Comparison of ENCODE assay signal across 18 mouse cellular contexts in the genomic region with DNA sequence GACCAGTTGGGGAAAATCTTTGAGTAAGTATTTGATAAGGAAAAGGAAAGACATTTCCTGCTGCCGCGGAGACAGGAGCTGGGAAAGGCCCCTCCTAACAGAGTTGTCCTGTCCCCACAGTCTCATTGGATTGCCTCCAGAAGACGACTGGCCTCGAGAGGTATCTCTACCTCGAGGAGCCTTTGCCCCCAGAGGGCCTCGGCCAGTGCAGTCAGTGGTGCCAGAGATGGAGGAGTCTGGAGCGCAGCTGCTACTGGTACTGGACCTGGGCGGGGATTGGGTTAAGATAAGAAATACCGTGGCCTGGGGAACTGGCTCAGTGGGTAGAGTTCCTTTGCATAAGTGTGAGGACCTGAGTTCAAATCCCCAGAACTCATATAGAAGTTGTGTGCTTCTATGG. TPM values are rescaled to one million over a fixed set of nuclear protein-coding genes. Genes with fewer than 3 reads are reported as not detected.
A peak's percentile ranks its signal among the peaks of the same experiment; 100 is the strongest.
DNase-seq lines count a peak whose midpoint lies in the region; ATAC-seq and TF ChIP-seq lines count a peak whose summit lies in the region.
"Had no signal": no experiment of that assay in that cellular context is flagged by ENCODE, and none has a peak within 500 bp of the region (broad histone marks: within the 10 kb centered on the region; RNA-seq: fewer than 3 reads in every experiment).

No protein-coding gene starts in this region.

- peaks cover 1% of the 10 kb centered on the region for H3K36me3 ChIP-seq in kidney, adult 2 months (ENCODE audit: control insufficient read depth, insufficient read depth, low read length)
- peaks cover 53% of the 10 kb centered on the region for H3K36me3 ChIP-seq in E14TG2a.4 (ENCODE audit: insufficient read depth, low read length)
- H3K36me3 ChIP-seq in intestine, embryonic 15.5 days, result peaks cover 30% of the 10 kb centered on the region

- ATAC-seq in intestine, embryonic 15.5 days, result no peak
- ATAC-seq: forebrain, embryonic 14.5 days had no signal

- no peaks in the 10 kb centered on the region for H3K27me3 ChIP-seq in kidney, adult 2 months (replicated peaks; ENCODE audit: control insufficient read depth, insufficient read depth, low read length)
- no peaks in the 10 kb centered on the region for H3K27me3 ChIP-seq in E14TG2a.4 (ENCODE audit: insufficient read depth, low read length)
- H3K27me3 ChIP-seq in intestine, embryonic 15.5 days (replicated peaks), result no peaks in the 10 kb centered on the region

- 61% methylated on average over 9 of the region's 9 CpGs for WGBS in kidney, adult 2 months
- WGBS in intestine, embryonic 15.5 days, result 75% methylated on average over 9 of the region's 9 CpGs

- no peak overlapping the region for H3K4me2 ChIP-seq in intestine, embryonic 15.5 days (replicated peaks)

- H3K9me3 ChIP-seq in E14TG2a.4 (ENCODE audit: low read length), result no peaks in the 10 kb centered on the region
- no peaks in the 10 kb centered on the region for H3K9me3 ChIP-seq in intestine, embryonic 15.5 days

- intact Hi-C loops in gastrocnemius, adult 2 months (cut with DNase I), result no loop called here

- H3K4me1 ChIP-seq in kidney, adult 2 months (ENCODE audit: control insufficient read depth, insufficient read depth, low read length), result peaks cover 3% of the 10 kb centered on the region
- peaks cover 80% of the 10 kb centered on the region for H3K4me1 ChIP-seq in E14TG2a.4 (replicated peaks; ENCODE audit: low read depth, low read length)
- peaks cover 35% of the 10 kb centered on the region for H3K4me1 ChIP-seq in intestine, embryonic 15.5 days (replicated peaks)

- no peak for TF ChIP-seq CTCF in gastrocnemius, adult 2 months (IDR thresholded peaks at IDR 0.05)
- no peak for TF ChIP-seq CTCF in kidney, adult 2 months (conservative IDR thresholded peaks at IDR 0.05; ENCODE audit: insufficient read depth, insufficient read length, low read depth, low read length)
- no peak for TF ChIP-seq CTCF in E14TG2a.4 (conservative IDR thresholded peaks at IDR 0.05; ENCODE audit: low read length)

- peak; percentile 15 for DNase-seq in gastrocnemius, adult 2 months
- no peak for DNase-seq in gastrocnemius, adult 18-20 months (ENCODE audit: low spot score)
- peak; percentile 60 for DNase-seq in kidney, adult 2 months
- DNase-seq in kidney, adult 11 months, result no peak
- no peak for DNase-seq in layer of hippocampus, postnatal 10 days (ENCODE audit: low spot score in 2 of 2)
- DNase-seq: adrenal gland, postnatal 36 days; B cell, adult 2 months; cerebellum, postnatal 14 days; heart, postnatal 14 days; left cerebral cortex, postnatal 4 days; lung, postnatal 10 days; right cerebral cortex, adult 18-20 months; thymus, adult 2 months had no signal

- no peak overlapping the region for H3K27ac ChIP-seq in gastrocnemius, adult 2 months
- no peak overlapping the region for H3K27ac ChIP-seq in kidney, adult 2 months (ENCODE audit: insufficient read depth, low read depth, low read length)
- 0 out of 2 replicates have a peak overlapping the region, but pooled peaks have one; percentile 5 for H3K27ac ChIP-seq in intestine, embryonic 15.5 days
- H3K27ac ChIP-seq: liver, embryonic 14.5 days had no signal

- no peak overlapping the region for H3K9ac ChIP-seq in intestine, embryonic 15.5 days
- H3K9ac ChIP-seq: liver, embryonic 14.5 days had no signal

- H3K4me3 ChIP-seq in gastrocnemius, adult 2 months, result no peak overlapping the region
- H3K4me3 ChIP-seq in kidney, adult 2 months (ENCODE audit: insufficient read depth, low read depth, low read length), result no peak overlapping the region
- peak overlapping the region; percentile 98 for H3K4me3 ChIP-seq in E14TG2a.4 (replicated peaks; ENCODE audit: low read length)
- H3K4me3 ChIP-seq in intestine, embryonic 15.5 days (replicated peaks), result no peak overlapping the region

- no peak for TF ChIP-seq POLR2A in kidney, adult 2 months (IDR thresholded peaks at IDR 0.05; ENCODE audit: low read depth, low read length)

RNA-seq across cellular contexts. Expression of gene Cdk4, which starts 2.6 kb away (rescaled TPM):
- total RNA-seq in gastrocnemius, adult 2 months (2021), result 10 to 100 TPM; 33.5 to 40.5 TPM
- 10 to 100 TPM; 42.2 to 45.6 TPM for total RNA-seq in gastrocnemius, adult 18-20 months (2021)
- polyA plus RNA-seq in kidney, adult 2 months (2012; rRNA removed), result 195 and 216 TPM in 2 replicates
- polyA plus RNA-seq in intestine, embryonic 15.5 days (2015; fragmentation: Nextera tagmentation; extraction: Ambion mirVana), result 1,579 and 1,616 TPM in 2 replicates
- total RNA-seq in layer of hippocampus, postnatal 10 days (2021), result 100 to 1,000 TPM; 157 to 178 TPM

RNA-seq across cellular contexts. Expression of gene Tspan31, which starts 4.1 kb away (rescaled TPM):
- total RNA-seq in gastrocnemius, adult 2 months (2021), result 10 to 100 TPM; 21.6 to 29.9 TPM
- 10 to 100 TPM; 22.4 to 23.4 TPM for total RNA-seq in gastrocnemius, adult 18-20 months (2021)
- polyA plus RNA-seq in kidney, adult 2 months (2012; rRNA removed), result 102 and 117 TPM in 2 replicates
- polyA plus RNA-seq in intestine, embryonic 15.5 days (2015; fragmentation: Nextera tagmentation; extraction: Ambion mirVana), result 167 and 181 TPM in 2 replicates
- total RNA-seq in layer of hippocampus, postnatal 10 days (2021), result 10 to 100 TPM; 59.9 to 63.4 TPM

RNA-seq across cellular contexts. Expression of gene March9, which starts 6.0 kb away (rescaled TPM):
- 1 to 10 TPM in 1 of 2 experiments, under 1 TPM in 1; 0.45 to 1.2 TPM for total RNA-seq in gastrocnemius, adult 2 months (2021)
- 1 to 10 TPM in 1 of 2 experiments, under 1 TPM in 1; 0.39 to 1.0 TPM for total RNA-seq in gastrocnemius, adult 18-20 months (2021)
- polyA plus RNA-seq in kidney, adult 2 months (2012; rRNA removed), result 13.1 and 15.3 TPM in 2 replicates
- 0.74 and 0.91 TPM in 2 replicates for polyA plus RNA-seq in intestine, embryonic 15.5 days (2015; fragmentation: Nextera tagmentation; extraction: Ambion mirVana)
- 10 to 100 TPM; 48.6 to 48.9 TPM for total RNA-seq in layer of hippocampus, postnatal 10 days (2021)

RNA-seq across cellular contexts. Expression of gene Agap2, which starts 9.1 kb away (rescaled TPM):
- 1 to 10 TPM; 1.6 TPM for total RNA-seq in gastrocnemius, adult 2 months (2021)
- 1 to 10 TPM; 1.3 to 1.7 TPM for total RNA-seq in gastrocnemius, adult 18-20 months (2021)
- polyA plus RNA-seq in kidney, adult 2 months (2012; rRNA removed), result 1.3 and 2.2 TPM in 2 replicates
- 0.16 and 0.43 TPM in 2 replicates for polyA plus RNA-seq in intestine, embryonic 15.5 days (2015; fragmentation: Nextera tagmentation; extraction: Ambion mirVana)
- 100 to 1,000 TPM; 542 to 553 TPM for total RNA-seq in layer of hippocampus, postnatal 10 days (2021)

RNA-seq across cellular contexts. Expression of gene Cyp27b1, which starts 17.9 kb away (rescaled TPM):
- under 1 TPM in 1 of 2 experiments, not detected in 1; 0.11 TPM for total RNA-seq in gastrocnemius, adult 2 months (2021)
- under 1 TPM in 1 of 2 experiments, not detected in 1; 0.19 TPM for total RNA-seq in gastrocnemius, adult 18-20 months (2021)
- 13.5 and 14.3 TPM in 2 replicates for polyA plus RNA-seq in kidney, adult 2 months (2012; rRNA removed)
- 0.05 and 0.11 TPM in 2 replicates for polyA plus RNA-seq in intestine, embryonic 15.5 days (2015; fragmentation: Nextera tagmentation; extraction: Ambion mirVana)
- under 1 TPM; 0.45 to 0.75 TPM for total RNA-seq in layer of hippocampus, postnatal 10 days (2021)
- total RNA-seq: megakaryocyte, adult 5-6 weeks had no signal

Comparison
In these comparisons a context has a peak if more than half of its experiments do, and no peak if none do; other contexts are left out.
1. DNase-seq: peak in gastrocnemius, adult 2 months (single experiment) and kidney, adult 2 months (single experiment); none in gastrocnemius, adult 18-20 months (single experiment), kidney, adult 11 months (single experiment) and layer of hippocampus, postnatal 10 days (0 of 2).
2. RNA of gene March9, which starts 6.0 kb away (total RNA-seq): 48.6 to 48.9 TPM in layer of hippocampus, postnatal 10 days; 0.45 to 1.2 TPM in gastrocnemius, adult 2 months and 0.39 to 1.0 TPM in gastrocnemius, adult 18-20 months; every median in the first group is over 10 times any median in the second.